Mouse (Mus musculus) adrenal gland, postnatal 14 days (tissue): ENCODE measurements around the gene Gps1. TPM values are rescaled to one million over a fixed set of nuclear protein-coding genes. Genes with fewer than 3 reads are reported as not detected.
"Not testable (repeated sequence)": the region's sequence is repeated elsewhere in the genome, so short reads cannot be mapped to it uniquely, and the experiment has no call there.

Source experiments
- DNase-seq: peaks from one replicate; pipeline ENCODE4 v3.0.0; 2021; ENCODE audit warnings: mixed read lengths
- total RNA-seq: library from RNA; stranded (reverse); gene quantifications from 2 replicates; pipeline ENCODE4 v1.2.3, GENCODE M21; 2021

The Gps1 gene
- total RNA-seq, 1 experiment from 2014 or later = 101 TPM

GRCm38 (mm10) chr11:120783426-120784063 is 527 bp upstream of the Gps1 start:
- DNase-seq = peak; percentile 15

GRCm38 (mm10) chr11:120785145-120785544 is 1.1 kb downstream of the Gps1 start:
- peak; percentile 9 for DNase-seq

- DNase-seq = not testable (repeated sequence)
These were observed 4.4 kb downstream of the Gps1 start for GRCm38 (mm10) chr11:120788460-120788859.

- no peak for DNase-seq
These were observed 5.3 kb downstream of the Gps1 start for GRCm38 (mm10) chr11:120789355-120789754.

- DNase-seq = no peak
These were observed 5.7 kb downstream of the Gps1 start for GRCm38 (mm10) chr11:120789810-120790209.

GRCm38 (mm10) chr11:120792652-120793051 is 8.6 kb downstream of the Gps1 start:
- no peak for DNase-seq

- DNase-seq = peak; percentile 98
These were observed 11.9 kb downstream of the Gps1 start, which contains the start of gene Dus1l for GRCm38 (mm10) chr11:120795756-120796613. Gene Dus1l (minus strand): TSS chr11:120796403.

- no peak for DNase-seq
These were observed 12.5 kb downstream of the Gps1 start for GRCm38 (mm10) chr11:120796614-120796946.

GRCm38 (mm10) chr11:120798244-120798643 is 14.2 kb downstream of the Gps1 start:
- no peak for DNase-seq

- DNase-seq = no peak
These were observed 15.3 kb downstream of the Gps1 start for GRCm38 (mm10) chr11:120799316-120799890.

GRCm38 (mm10) chr11:120800061-120800904 is 16.2 kb downstream of the Gps1 start:
- peak; percentile 94 for DNase-seq

- DNase-seq = no peak
These were observed 20.2 kb downstream of the Gps1 start for GRCm38 (mm10) chr11:120804274-120804673.

GRCm38 (mm10) chr11:120804769-120805168 is 20.7 kb downstream of the Gps1 start:
- no peak for DNase-seq

GRCm38 (mm10) chr11:120805375-120806298 is 21.6 kb downstream of the Gps1 start:
- no peak for DNase-seq

- peak; percentile 71 for DNase-seq
These were observed 23.9 kb downstream of the Gps1 start for GRCm38 (mm10) chr11:120808010-120808409.

- DNase-seq = no peak
These were observed 28.0 kb downstream of the Gps1 start for GRCm38 (mm10) chr11:120812068-120812467.

- DNase-seq = no peak
These were observed 33.3 kb downstream of the Gps1 start for GRCm38 (mm10) chr11:120817358-120817757.

GRCm38 (mm10) chr11:120818251-120818650 is 34.2 kb downstream of the Gps1 start:
- no peak for DNase-seq

GRCm38 (mm10) chr11:120819556-120819955 is 35.5 kb downstream of the Gps1 start:
- DNase-seq = no peak

GRCm38 (mm10) chr11:120820546-120820945 is 36.5 kb downstream of the Gps1 start:
- no peak for DNase-seq
